Mouse (Mus musculus): ENCODE measurements around the gene Sirt4.

GRCm38 (mm10) chr5:115441205-115441849, 43.2 kb downstream of the Sirt4 start:
- peak; percentile 87 for TF ChIP-seq CTCF (IDR thresholded peaks at IDR 0.05; ENCODE audit: low read depth, low read length)
- TF ChIP-seq POLR2A (IDR thresholded peaks at IDR 0.05; ENCODE audit: insufficient read depth, low read length): no peak

All from ES-Bruce4 (cell line).